Mouse (Mus musculus) neural tube, embryonic 13.5 days (tissue): Measurements from ENCODE around the gene Ano3. TPM values are rescaled to one million over a fixed set of nuclear protein-coding genes. Genes with fewer than 3 reads are reported as not detected.
"Not testable (repeated sequence)": the region's sequence is repeated elsewhere in the genome, so short reads cannot be mapped to it uniquely, and the experiment has no call there.

Source experiments
- ATAC-seq: fragments of 200-750 bp; cut with Nextera tagmentation; 2 replicates; pipeline ENCODE4 v1.8.0; 2017; ENCODE audit warnings: low read depth, mild to moderate bottlenecking, moderate TSS enrichment, moderate library complexity
- H3K27ac ChIP-seq: fragments of 300-500 bp; sonication (generic); replicated peaks from 2 replicates; pipeline ENCODE4 v1.5.1; 2015; ENCODE audit warnings: moderate library complexity, mild to moderate bottlenecking, inconsistent platforms
- H3K27me3 ChIP-seq: fragments of 300-500 bp; sonication (generic); 2 replicates; pipeline ENCODE4 v1.6.1; 2015; ENCODE audit warnings: mild to moderate bottlenecking, inconsistent platforms
- H3K36me3 ChIP-seq: fragments of 300-500 bp; sonication (generic); 2 replicates; pipeline ENCODE4 v1.6.1; 2015; ENCODE audit warnings: mild to moderate bottlenecking, inconsistent platforms
- H3K4me1 ChIP-seq: fragments of 300-500 bp; sonication (generic); replicated peaks from 2 replicates; pipeline ENCODE4 v1.6.1; 2015; ENCODE audit warnings: inconsistent platforms
- H3K4me2 ChIP-seq: fragments of 300-500 bp; sonication (generic); 2 replicates; pipeline ENCODE4 v1.6.1; 2015; ENCODE audit warnings: inconsistent platforms, mild to moderate bottlenecking, moderate library complexity
- H3K4me3 ChIP-seq: fragments of 300-500 bp; sonication (generic); 2 replicates; pipeline ENCODE4 v1.5.1; 2015; ENCODE audit warnings: mild to moderate bottlenecking, inconsistent platforms
- H3K9ac ChIP-seq: fragments of 300-500 bp; sonication (generic); 2 replicates; pipeline ENCODE4 v1.6.1; 2015; ENCODE audit warnings: moderate library complexity, mild to moderate bottlenecking, inconsistent platforms
- H3K9me3 ChIP-seq: fragments of 300-500 bp; sonication (generic); 2 replicates; pipeline ENCODE4 v1.6.1; 2016; ENCODE audit warnings: inconsistent platforms
- WGBS: fragments of 180-500 bp; shearing (Covaris S2); methylation state at CpG from one replicate; pipeline ENCODE4 v1.1.7; 2015; 5-methylcytosine and 5-hydroxymethylcytosine counted together
- polyA plus RNA-seq: library from polyadenylated mRNA; unstranded; fragments of >200 nt; fragmentation: Nextera tagmentation; extraction: Ambion mirVana; gene quantifications from 2 replicates; pipeline ENCODE4 v1.2.1, GENCODE M21; 2015

The Ano3 gene
- 0.74 and 1.6 TPM in 2 replicates for polyA plus RNA-seq

DNA sequence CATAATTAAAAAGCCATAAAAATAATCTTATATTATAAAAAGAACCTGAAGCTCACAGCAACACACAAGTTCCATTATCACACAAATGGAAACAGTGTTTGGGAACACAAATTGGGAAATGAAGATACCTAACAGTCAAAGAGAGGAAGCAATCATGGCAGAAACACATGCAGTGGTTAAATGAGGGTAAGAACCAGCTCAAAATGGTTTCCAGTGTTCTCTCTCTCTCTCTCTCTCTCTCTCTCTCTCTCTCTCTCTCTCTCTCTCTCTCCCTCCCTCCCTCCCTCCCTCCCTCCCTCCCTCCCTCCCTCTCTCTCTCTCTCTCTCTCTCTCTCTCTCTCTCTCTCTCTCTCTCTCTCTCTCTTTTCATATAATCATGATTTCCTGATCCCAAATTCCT lies at the start of gene Ano3:
Gene Ano3, minus strand, starts transcription at position 101 of the 400 bp plus-strand sequence.
- ATAC-seq, H3K9me3 ChIP-seq, H3K36me3 ChIP-seq, H3K27me3 ChIP-seq: not testable (repeated sequence)
- peak within 1 kb of the TSS; percentile 61 for H3K27ac ChIP-seq
- H3K4me2 ChIP-seq, result peak within 1 kb of the TSS; percentile 66
- H3K4me3 ChIP-seq, result peak within 1 kb of the TSS; percentile 39
- H3K4me1 ChIP-seq, result peaks cover 11% of the 10 kb centered on the region
- H3K9ac ChIP-seq, result peak within 1 kb of the TSS; percentile 61

DNA sequence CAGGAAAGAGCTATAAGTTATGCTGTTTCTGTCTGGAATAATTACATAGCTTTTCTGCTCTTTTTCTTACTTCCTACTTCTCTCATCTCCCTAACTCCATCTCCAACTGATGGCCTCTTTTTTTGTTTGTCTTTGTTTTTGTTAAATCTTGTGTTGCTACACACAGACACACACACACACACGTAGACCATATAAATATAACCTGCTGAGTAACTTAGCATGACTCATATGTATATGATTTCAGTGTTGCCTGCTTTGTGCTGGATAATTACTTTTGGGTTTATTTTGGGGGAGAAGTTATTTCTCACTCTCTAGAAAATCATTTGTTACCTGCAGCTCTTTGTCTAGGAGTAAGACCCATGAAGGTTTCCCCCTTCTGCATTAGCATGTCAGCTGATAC lies 39.3 kb upstream of the Ano3 start:
- no peaks in the 10 kb centered on the region for H3K36me3 ChIP-seq
- H3K9ac ChIP-seq, result no peak overlapping the region
- H3K27me3 ChIP-seq, result no peaks in the 10 kb centered on the region
- H3K4me1 ChIP-seq, result no peaks in the 10 kb centered on the region
- H3K4me2 ChIP-seq, result no peak overlapping the region
- no peak overlapping the region for H3K27ac ChIP-seq
- WGBS, result 86% methylated on average over 1 of the region's 1 CpGs
- ATAC-seq, result no peak
- H3K9me3 ChIP-seq, result no peaks in the 10 kb centered on the region
- H3K4me3 ChIP-seq, result no peak overlapping the region

- Histone ChIP-seq H3K36me3 (no peaks in the 10 kb centered on the region), H3K4me3 (no peak overlapping the region), H3K27ac (no peak overlapping the region), H3K4me1 (no peaks in the 10 kb centered on the region), H3K9me3 (no peaks in the 10 kb centered on the region), H3K4me2 (no peak overlapping the region), H3K9ac (no peak overlapping the region), H3K27me3 (no peaks in the 10 kb centered on the region)
- no peak for ATAC-seq
- WGBS, result 67% methylated on average over 4 of the region's 4 CpGs
Observed at GRCm38 (mm10) chr2:110989539-110989938, 38.8 kb upstream of the Ano3 start.

DNA sequence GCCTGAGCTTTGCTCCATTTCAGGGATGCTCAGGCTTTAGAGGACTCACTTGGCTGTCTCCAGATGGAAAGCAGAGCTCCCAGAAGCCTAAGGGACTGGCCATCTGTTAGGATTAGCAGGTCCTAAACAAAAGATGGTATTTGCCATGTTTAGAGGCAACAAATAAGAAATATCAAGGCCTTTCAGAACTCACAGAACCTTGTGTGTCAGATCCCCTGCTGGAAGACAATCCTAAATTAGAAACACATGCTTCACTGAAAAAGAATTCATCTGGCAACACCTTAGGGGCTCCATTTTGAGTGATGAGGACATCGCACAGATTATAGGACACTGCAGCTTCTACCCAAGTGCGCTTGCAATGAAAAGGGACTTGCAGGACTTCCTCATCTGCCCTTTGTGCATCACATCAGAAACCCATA lies 35.1 kb upstream of the Ano3 start:
- no peaks in the 10 kb centered on the region for H3K9me3 ChIP-seq
- 88% methylated on average over 2 of the region's 2 CpGs for WGBS
- H3K9ac ChIP-seq, result no peak overlapping the region
- ATAC-seq, result no peak
- no peak overlapping the region for H3K4me2 ChIP-seq
- no peak overlapping the region for H3K27ac ChIP-seq
- no peaks in the 10 kb centered on the region for H3K36me3 ChIP-seq
- H3K4me1 ChIP-seq, result no peaks in the 10 kb centered on the region
- H3K27me3 ChIP-seq, result no peaks in the 10 kb centered on the region
- no peak overlapping the region for H3K4me3 ChIP-seq

DNA sequence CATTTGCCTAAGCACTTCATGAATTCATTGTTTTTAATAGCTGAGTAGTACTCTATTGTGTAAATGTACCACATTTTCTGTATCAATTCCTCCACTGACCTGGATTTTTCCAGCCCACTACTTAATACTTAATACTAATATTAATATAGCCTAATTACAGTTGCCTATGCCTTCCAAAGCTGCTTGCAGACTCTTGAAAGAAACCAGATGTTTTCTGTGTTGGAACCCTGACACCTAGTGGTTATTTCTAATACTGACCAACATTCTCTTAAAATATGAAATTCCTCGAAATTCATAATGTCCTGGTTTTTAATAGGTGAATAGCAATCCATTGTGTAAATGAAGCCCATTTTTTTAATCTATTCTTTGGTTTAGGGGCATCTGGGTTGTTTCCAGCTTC lies 31.0 kb upstream of the Ano3 start:
- H3K27ac ChIP-seq, result no peak overlapping the region
- H3K27me3 ChIP-seq, result no peaks in the 10 kb centered on the region
- H3K9ac ChIP-seq, result no peak overlapping the region
- H3K36me3 ChIP-seq, result no peaks in the 10 kb centered on the region
- no peak overlapping the region for H3K4me3 ChIP-seq
- no peak for ATAC-seq
- H3K9me3 ChIP-seq, result no peaks in the 10 kb centered on the region
- H3K4me1 ChIP-seq, result no peaks in the 10 kb centered on the region
- no peak overlapping the region for H3K4me2 ChIP-seq
- 50% methylated on average over 1 of the region's 1 CpGs for WGBS

DNA sequence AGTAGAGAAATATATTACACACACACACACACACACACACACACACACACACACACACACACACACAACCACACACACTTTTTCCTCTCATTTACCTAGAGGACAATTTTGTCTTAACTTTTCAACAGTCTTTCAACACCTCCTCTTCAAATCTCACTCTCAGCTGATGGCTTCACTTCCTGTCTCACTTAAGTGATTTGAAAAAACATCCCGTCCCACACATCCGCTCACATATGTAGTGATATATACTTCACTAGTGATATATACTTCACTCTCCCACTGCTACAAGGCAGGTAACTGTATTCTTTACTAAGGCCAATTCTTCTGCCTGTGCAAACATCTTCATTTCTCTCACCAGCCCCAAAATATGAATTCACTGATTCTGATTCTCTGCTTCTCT lies 28.9 kb upstream of the Ano3 start:
- Histone ChIP-seq H3K27me3 (no peaks in the 10 kb centered on the region), H3K4me2 (no peak overlapping the region), H3K9me3 (no peaks in the 10 kb centered on the region), H3K4me3 (no peak overlapping the region), H3K9ac (no peak overlapping the region), H3K4me1 (no peaks in the 10 kb centered on the region), H3K36me3 (no peaks in the 10 kb centered on the region), H3K27ac (no peak overlapping the region)
- 86% methylated on average over 2 of the region's 2 CpGs for WGBS
- ATAC-seq, result no peak

DNA sequence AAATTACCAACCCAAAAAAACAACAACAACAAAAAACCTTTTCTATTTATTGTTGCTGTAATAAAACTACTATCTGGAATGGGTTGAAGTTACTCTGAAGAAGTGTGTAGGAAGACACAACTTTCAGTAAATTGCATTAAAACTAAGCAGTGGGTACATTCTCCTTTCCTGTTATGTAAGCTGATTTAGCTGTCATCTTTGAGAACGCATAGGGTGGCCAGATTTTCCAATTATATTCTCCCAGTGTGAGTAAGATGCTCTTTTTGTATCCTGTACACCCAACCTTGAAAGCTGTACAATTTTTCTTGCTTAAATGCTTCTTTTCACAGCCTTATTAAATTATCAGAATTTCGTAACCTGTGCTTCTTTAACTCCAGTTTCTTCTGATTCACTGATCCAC lies 26.1 kb upstream of the Ano3 start:
- Histone ChIP-seq H3K4me3 (no peak overlapping the region), H3K9me3 (no peaks in the 10 kb centered on the region), H3K4me1 (no peaks in the 10 kb centered on the region), H3K27ac (no peak overlapping the region), H3K9ac (no peak overlapping the region), H3K36me3 (no peaks in the 10 kb centered on the region), H3K27me3 (no peaks in the 10 kb centered on the region), H3K4me2 (no peak overlapping the region)
- no peak for ATAC-seq
- WGBS, result 80% methylated on average over 2 of the region's 2 CpGs

DNA sequence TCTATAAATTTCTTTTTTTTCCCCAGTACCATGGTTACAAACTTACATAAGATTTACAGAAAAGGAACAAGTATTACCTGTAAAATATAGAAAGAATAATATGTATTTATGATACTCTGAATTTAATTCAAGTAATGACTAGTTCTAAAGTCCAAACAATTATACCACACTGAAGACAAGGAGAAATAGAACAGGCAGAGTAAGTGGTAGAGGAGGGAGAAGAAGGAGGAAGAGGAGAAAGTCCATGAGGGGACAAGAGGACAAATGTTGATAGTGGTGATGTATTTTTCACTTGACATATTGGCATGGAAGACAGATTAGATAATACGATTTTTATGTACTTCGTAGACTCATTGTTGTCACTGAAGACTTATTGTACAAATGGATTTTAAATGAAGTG lies 19.4 kb upstream of the Ano3 start:
- Histone ChIP-seq H3K4me2 (no peak overlapping the region), H3K36me3 (no peaks in the 10 kb centered on the region), H3K4me3 (no peak overlapping the region), H3K9me3 (no peaks in the 10 kb centered on the region), H3K9ac (no peak overlapping the region), H3K4me1 (no peaks in the 10 kb centered on the region), H3K27ac (no peak overlapping the region), H3K27me3 (no peaks in the 10 kb centered on the region)
- 86% methylated on average over 2 of the region's 2 CpGs for WGBS
- ATAC-seq, result no peak

DNA sequence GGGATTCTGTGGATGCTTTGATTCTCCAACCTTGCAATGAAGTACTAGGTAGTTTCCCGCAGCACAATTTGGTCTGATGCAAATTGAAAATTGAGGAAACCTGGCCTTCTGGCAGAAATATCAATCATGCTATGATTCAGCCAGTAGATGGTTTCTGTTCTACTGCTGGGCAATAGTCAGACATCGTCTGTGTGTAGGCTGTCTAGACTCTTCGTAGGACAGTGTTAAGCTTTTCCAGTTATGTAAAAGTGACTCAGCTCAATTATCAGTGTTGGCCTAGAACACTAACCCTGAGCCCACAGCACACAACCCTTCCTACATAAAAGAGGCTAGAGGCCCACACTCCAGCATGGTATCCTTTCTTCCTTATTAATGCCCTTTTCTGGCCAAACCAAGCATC lies 14.7 kb upstream of the Ano3 start:
- H3K27ac ChIP-seq, result no peak overlapping the region
- no peaks in the 10 kb centered on the region for H3K4me1 ChIP-seq
- no peak overlapping the region for H3K4me3 ChIP-seq
- no peaks in the 10 kb centered on the region for H3K27me3 ChIP-seq
- H3K36me3 ChIP-seq, result no peaks in the 10 kb centered on the region
- 94% methylated on average over 3 of the region's 3 CpGs for WGBS
- no peak overlapping the region for H3K4me2 ChIP-seq
- H3K9me3 ChIP-seq, result no peaks in the 10 kb centered on the region
- no peak overlapping the region for H3K9ac ChIP-seq
- ATAC-seq, result no peak

GRCm38 (mm10) chr2:110950432-110950803 lies 305 bp downstream of the Ano3 start:
- peak overlapping the region; percentile 61 for H3K9ac ChIP-seq
- H3K27me3 ChIP-seq, result no peaks in the 10 kb centered on the region
- peaks cover 11% of the 10 kb centered on the region for H3K4me1 ChIP-seq
- no peak overlapping the region for H3K27ac ChIP-seq
- no peaks in the 10 kb centered on the region for H3K9me3 ChIP-seq
- peak overlapping the region; percentile 66 for H3K4me2 ChIP-seq
- H3K4me3 ChIP-seq, result peak overlapping the region; percentile 39
- 63% methylated on average over 3 of the region's 3 CpGs for whole genome bisulfite sequencing
- no peaks in the 10 kb centered on the region for H3K36me3 ChIP-seq
- ATAC-seq, result peak; percentile 71

- ATAC-seq, result peak; percentile 95
- WGBS, result 9% methylated on average over 20 of the region's 20 CpGs
- H3K4me3 ChIP-seq, result peak overlapping the region; percentile 39
Observed at GRCm38 (mm10) chr2:110949679-110950431, 868 bp downstream of the Ano3 start.

DNA sequence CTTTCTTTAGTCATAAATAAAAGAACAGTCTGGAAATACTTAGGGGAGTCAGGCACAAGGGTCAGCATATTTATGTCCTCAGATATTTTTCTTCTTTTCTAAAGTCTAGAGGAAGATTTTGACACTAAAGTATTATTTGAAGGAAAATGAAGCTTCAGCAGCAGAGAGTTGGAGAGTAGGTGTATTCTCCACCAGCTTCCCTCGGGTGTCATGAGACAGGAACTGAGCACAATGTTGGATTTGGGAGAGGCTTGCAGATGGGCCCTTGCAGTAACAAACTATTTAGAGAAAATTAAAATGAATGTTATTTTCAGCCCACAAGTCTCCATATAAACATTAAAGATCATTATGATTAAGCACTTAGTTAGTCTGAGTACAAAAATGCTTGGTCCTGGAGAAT lies 5.6 kb downstream of the Ano3 start:
- WGBS, result 69% methylated on average over 1 of the region's 1 CpGs
- Histone ChIP-seq H3K27ac (no peak overlapping the region), H3K4me3 (no peak overlapping the region), H3K27me3 (no peaks in the 10 kb centered on the region), H3K4me2 (no peak overlapping the region), H3K4me1 (peaks cover 8% of the 10 kb centered on the region), H3K9ac (no peak overlapping the region), H3K36me3 (no peaks in the 10 kb centered on the region), H3K9me3 (no peaks in the 10 kb centered on the region)
- no peak for ATAC-seq

More at GRCm38 (mm10) chr2:110949679-110950431, 868 bp downstream of the Ano3 start:
- Histone ChIP-seq H3K9me3 (no peaks in the 10 kb centered on the region), H3K9ac (peak overlapping the region; percentile 61), H3K4me2 (peak overlapping the region; percentile 66), H3K36me3 (no peaks in the 10 kb centered on the region), H3K4me1 (peaks cover 11% of the 10 kb centered on the region), H3K27me3 (no peaks in the 10 kb centered on the region), H3K27ac (peak overlapping the region; percentile 61)

DNA sequence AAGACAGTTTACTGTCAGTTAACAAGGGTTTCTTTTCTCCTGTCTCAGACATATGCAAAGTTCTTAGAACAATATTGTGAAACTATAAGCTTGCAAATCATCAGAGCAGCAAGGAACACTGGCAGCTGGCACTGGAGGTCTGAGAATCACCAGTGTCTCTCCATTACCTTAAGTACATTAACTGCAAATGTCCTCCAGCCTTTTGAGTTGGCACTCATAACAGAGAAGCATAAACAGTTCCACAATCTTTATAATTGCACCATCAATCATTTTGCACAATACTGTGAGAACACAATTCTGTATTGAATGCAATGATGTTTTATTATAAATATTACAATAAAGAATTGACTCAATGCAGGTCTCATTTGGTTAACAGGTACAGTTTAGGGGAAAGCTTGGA lies 15.0 kb downstream of the Ano3 start:
- no peak overlapping the region for H3K4me2 ChIP-seq
- H3K9ac ChIP-seq, result no peak overlapping the region
- no peaks in the 10 kb centered on the region for H3K9me3 ChIP-seq
- no peak overlapping the region for H3K4me3 ChIP-seq
- no peak for ATAC-seq
- H3K27ac ChIP-seq, result no peak overlapping the region
- H3K27me3 ChIP-seq, result no peaks in the 10 kb centered on the region
- H3K36me3 ChIP-seq, result no peaks in the 10 kb centered on the region
- H3K4me1 ChIP-seq, result no peaks in the 10 kb centered on the region
